Mouse (Mus musculus) stomach, postnatal 0 days (tissue): Measurements from ENCODE around the gene Arhgap24. TPM values are rescaled to one million over a fixed set of nuclear protein-coding genes. Genes with fewer than 3 reads are reported as not detected.

Experiments used
- ATAC-seq: fragments of 200-750 bp; cut with Nextera tagmentation; 2 replicates; pipeline ENCODE4 v1.8.0; 2017; ENCODE audit not compliant: low FRiP score, low TSS enrichment
- DNase-seq: peaks from one replicate; pipeline ENCODE4 v3.0.0-alpha.2; 2016; ENCODE audit warnings: low spot score
- H3K27ac ChIP-seq: fragments of 300-500 bp; sonication (generic); replicated peaks from 2 replicates; pipeline ENCODE4 v1.5.1; 2014; ENCODE audit warnings: mild to moderate bottlenecking, control low read depth
- H3K27me3 ChIP-seq: fragments of 300-500 bp; sonication (generic); 2 replicates; pipeline ENCODE4 v1.6.1; 2014; ENCODE audit warnings: low read length; ENCODE audit not compliant: control insufficient read depth, insufficient read depth
- H3K36me3 ChIP-seq: fragments of 300-500 bp; sonication (generic); 2 replicates; pipeline ENCODE4 v1.6.1; 2014; ENCODE audit warnings: low read length, mixed read lengths; ENCODE audit not compliant: control insufficient read depth, insufficient read depth
- H3K4me1 ChIP-seq: fragments of 300-500 bp; sonication (generic); replicated peaks from 2 replicates; pipeline ENCODE4 v1.6.1; 2014; ENCODE audit warnings: antibody characterized with exemption; ENCODE audit not compliant: control insufficient read depth, insufficient read depth
- H3K4me2 ChIP-seq: fragments of 300-500 bp; sonication (generic); replicated peaks from 2 replicates; pipeline ENCODE4 v1.6.1; 2014; ENCODE audit warnings: low read depth, mild to moderate bottlenecking, control low read depth, moderate library complexity
- H3K4me3 ChIP-seq: fragments of 300-500 bp; sonication (generic); 2 replicates; pipeline ENCODE4 v1.5.1; 2014; ENCODE audit warnings: low read depth, low read length, control low read depth
- H3K9ac ChIP-seq: fragments of 300-500 bp; sonication (generic); 2 replicates; pipeline ENCODE4 v1.6.1; 2014; ENCODE audit warnings: mild to moderate bottlenecking, low read length, control low read depth, mixed read lengths
- H3K9me3 ChIP-seq: fragments of 300-500 bp; sonication (generic); 2 replicates; pipeline ENCODE4 v1.6.1; 2016; ENCODE audit warnings: low read length; ENCODE audit not compliant: control insufficient read depth
- CTCF ChIP-seq: IDR thresholded peaks from 2 replicates; pipeline ENCODE4 v1.5.1; 2016; ENCODE audit warnings: antibody characterized with exemption, low read depth, mild to moderate bottlenecking, moderate library complexity
- EP300 ChIP-seq: optimal IDR thresholded peaks from 2 replicates; pipeline ENCODE3; 2016; ENCODE audit warnings: antibody characterized with exemption
- WGBS: fragments of 180-500 bp; shearing (Covaris S2); extraction: QIAGEN DNeasy Blood & Tissue Kit; methylation state at CpG from one replicate; pipeline ENCODE4 v1.1.7; 2014; 5-methylcytosine and 5-hydroxymethylcytosine counted together
- polyA plus RNA-seq: library from polyadenylated mRNA; unstranded; fragments of >200 nt; fragmentation: Nextera tagmentation; extraction: Ambion mirVana; gene quantifications from 2 replicates; pipeline ENCODE4 v1.2.1, GENCODE M21; 2015

Gene Arhgap24
- polyA plus RNA-seq, 1 experiment from 2014 or later = 24.5 TPM

DNA sequence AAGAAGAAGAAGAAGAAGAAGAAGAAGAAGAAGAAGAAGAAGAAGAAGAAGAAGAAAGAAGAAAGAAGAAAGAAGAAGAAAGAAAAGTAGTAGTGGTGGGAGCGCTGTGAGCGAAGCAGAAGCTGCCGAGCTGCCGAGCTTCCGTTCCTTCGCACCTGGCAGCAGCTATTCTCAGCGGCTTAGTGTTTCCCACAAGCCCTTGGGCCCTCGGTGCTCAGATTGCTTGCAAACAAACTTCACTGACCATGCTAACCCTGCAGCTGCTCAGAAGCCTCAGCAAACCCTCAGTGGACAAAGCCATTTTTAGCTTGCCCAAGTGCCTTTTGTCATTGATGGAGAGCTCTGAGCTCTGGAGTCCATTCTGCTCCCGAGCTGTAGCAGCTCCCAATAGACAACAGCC lies 54.1 kb downstream of the Arhgap24 start:
- Histone ChIP-seq H3K4me3 (no peak overlapping the region), H3K9me3 (no peaks in the 10 kb centered on the region), H3K4me1 (no peaks in the 10 kb centered on the region), H3K9ac (no peak overlapping the region), H3K27ac (no peak overlapping the region), H3K36me3 (no peaks in the 10 kb centered on the region), H3K4me2 (no peak overlapping the region), H3K27me3 (no peaks in the 10 kb centered on the region)
- ATAC-seq (no peak), DNase-seq (no peak)
- 77% methylated on average over 9 of the region's 9 CpGs for WGBS
- TF ChIP-seq CTCF (no peak), EP300 (no peak)

- H3K9ac ChIP-seq = no peak overlapping the region
- no peak overlapping the region for H3K27ac ChIP-seq
- H3K27me3 ChIP-seq = no peaks in the 10 kb centered on the region
- no peak overlapping the region for H3K4me3 ChIP-seq
- DNase-seq = no peak
- WGBS = 72% methylated on average over 3 of the region's 3 CpGs
- no peak for ATAC-seq
- H3K4me1 ChIP-seq = no peaks in the 10 kb centered on the region
- H3K4me2 ChIP-seq = no peak overlapping the region
- TF ChIP-seq EP300 = no peak
- TF ChIP-seq CTCF = no peak
- no peaks in the 10 kb centered on the region for H3K9me3 ChIP-seq
- H3K36me3 ChIP-seq = no peaks in the 10 kb centered on the region
These were observed 56.6 kb downstream of the Arhgap24 start for GRCm38 (mm10) chr5:102537819-102538218.

DNA sequence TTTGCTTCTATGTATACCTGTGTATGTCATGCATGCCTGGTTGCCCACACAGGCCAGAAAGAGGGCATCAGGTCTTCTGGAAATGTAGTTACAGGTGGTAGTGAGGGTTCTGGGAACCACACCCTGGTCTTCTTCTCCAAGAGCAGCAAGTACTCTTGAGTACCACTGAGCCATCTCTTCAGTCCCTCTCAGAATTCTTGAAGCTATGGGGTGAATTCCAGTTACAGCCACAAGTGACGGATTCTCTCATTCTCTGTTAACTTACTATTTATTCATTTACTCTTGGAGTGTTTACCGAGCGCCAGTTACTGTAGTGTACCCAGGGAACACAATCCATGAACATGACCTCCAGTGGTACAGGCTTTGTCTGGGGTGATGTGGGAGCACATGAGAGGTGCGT lies 65.1 kb downstream of the Arhgap24 start:
- Histone ChIP-seq H3K9ac (no peak overlapping the region), H3K4me1 (no peaks in the 10 kb centered on the region), H3K36me3 (no peaks in the 10 kb centered on the region), H3K4me3 (no peak overlapping the region), H3K27ac (no peak overlapping the region), H3K27me3 (no peaks in the 10 kb centered on the region), H3K9me3 (no peaks in the 10 kb centered on the region), H3K4me2 (no peak overlapping the region)
- whole genome bisulfite sequencing = 87% methylated on average over 4 of the region's 4 CpGs
- ATAC-seq (no peak), DNase-seq (no peak)
- TF ChIP-seq EP300 (no peak), CTCF (no peak)

DNA sequence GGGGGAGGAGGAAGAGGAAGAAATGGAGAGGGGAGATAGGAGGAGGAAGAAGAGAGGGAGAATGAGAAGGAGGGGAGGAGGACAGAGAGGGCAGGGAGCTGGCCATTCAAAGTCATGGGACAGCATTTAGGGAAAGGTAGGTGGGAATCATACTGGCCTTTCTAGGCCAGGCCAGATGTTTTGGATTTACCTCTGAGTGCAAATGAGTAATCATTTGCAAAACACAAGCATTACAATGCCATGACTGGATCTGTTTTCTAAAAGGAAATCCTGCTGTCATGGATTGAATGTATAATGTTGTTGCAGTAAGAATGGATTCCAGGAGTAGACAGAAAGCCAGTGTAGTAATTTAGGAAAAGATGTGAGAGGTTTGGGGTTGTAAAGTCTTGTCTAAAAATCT lies 66.6 kb downstream of the Arhgap24 start:
- H3K4me1 ChIP-seq = no peaks in the 10 kb centered on the region
- H3K4me2 ChIP-seq = no peak overlapping the region
- H3K9me3 ChIP-seq = no peaks in the 10 kb centered on the region
- no peak for ATAC-seq
- H3K4me3 ChIP-seq = no peak overlapping the region
- no peak overlapping the region for H3K9ac ChIP-seq
- H3K27me3 ChIP-seq = no peaks in the 10 kb centered on the region
- H3K27ac ChIP-seq = no peak overlapping the region
- DNase-seq = no peak
- H3K36me3 ChIP-seq = no peaks in the 10 kb centered on the region
- TF ChIP-seq EP300 (no peak), CTCF (no peak)

GRCm38 (mm10) chr5:102548382-102548781 lies 67.2 kb downstream of the Arhgap24 start:
- H3K9me3 ChIP-seq = no peaks in the 10 kb centered on the region
- H3K4me3 ChIP-seq = no peak overlapping the region
- WGBS = 84% methylated on average over 2 of the region's 2 CpGs
- ATAC-seq = no peak
- no peak for TF ChIP-seq CTCF
- no peak for TF ChIP-seq EP300
- H3K9ac ChIP-seq = no peak overlapping the region
- H3K4me2 ChIP-seq = no peak overlapping the region
- no peaks in the 10 kb centered on the region for H3K36me3 ChIP-seq
- no peaks in the 10 kb centered on the region for H3K4me1 ChIP-seq
- no peak for DNase-seq
- H3K27ac ChIP-seq = no peak overlapping the region
- no peaks in the 10 kb centered on the region for H3K27me3 ChIP-seq

GRCm38 (mm10) chr5:102550211-102550610 lies 69.0 kb downstream of the Arhgap24 start:
- H3K4me2 ChIP-seq = no peak overlapping the region
- WGBS = 47% methylated on average over 3 of the region's 3 CpGs
- no peaks in the 10 kb centered on the region for H3K4me1 ChIP-seq
- H3K36me3 ChIP-seq = no peaks in the 10 kb centered on the region
- no peak overlapping the region for H3K27ac ChIP-seq
- no peak overlapping the region for H3K4me3 ChIP-seq
- H3K9me3 ChIP-seq = no peaks in the 10 kb centered on the region
- no peak for TF ChIP-seq CTCF
- TF ChIP-seq EP300 = no peak
- H3K27me3 ChIP-seq = no peaks in the 10 kb centered on the region
- DNase-seq (no peak), ATAC-seq (no peak)
- no peak overlapping the region for H3K9ac ChIP-seq
